Mouse (Mus musculus): ENCODE results near the gene Olfr1444. TPM values are rescaled to one million over a fixed set of nuclear protein-coding genes. Genes with fewer than 3 reads are reported as not detected.

The Olfr1444 gene
- not detected in 2 replicates for polyA plus RNA-seq (2012; rRNA removed; ENCODE audit: low replicate concordance)

DNA sequence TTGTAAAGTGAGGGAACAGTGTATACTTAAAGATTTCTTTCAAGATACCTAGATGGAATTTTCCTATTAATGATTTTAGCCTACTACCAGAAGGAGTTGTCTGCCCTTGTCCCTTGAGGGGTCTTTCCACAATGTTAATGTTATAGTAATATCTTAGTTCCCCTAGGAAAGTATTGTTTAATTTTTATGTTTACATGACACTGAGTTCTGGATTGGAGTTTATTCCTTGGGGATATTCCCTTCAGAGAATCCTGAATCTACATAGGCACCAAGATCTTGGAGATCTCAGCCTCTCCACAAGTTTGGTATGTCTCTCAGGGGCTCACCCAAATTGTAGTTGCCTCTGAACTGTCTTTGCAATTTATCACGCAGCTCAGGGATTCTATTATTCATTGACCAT, at the start of gene Olfr1444:
TSS of gene Olfr1444 (plus strand) at position 301 of the 400 bp plus-strand sequence.

GRCm38 (mm10) chr19:12846382-12846781, 10.7 kb upstream of the Olfr1444 start, which contains the start of gene Gm5244:
Gene Gm5244 (plus strand): TSS chr19:12846682.

GRCm38 (mm10) chr19:12883555-12883954, 26.5 kb downstream of the Olfr1444 start, which contains the start of gene Olfr1445:
Gene Olfr1445 (plus strand): TSS chr19:12883855.

DNA sequence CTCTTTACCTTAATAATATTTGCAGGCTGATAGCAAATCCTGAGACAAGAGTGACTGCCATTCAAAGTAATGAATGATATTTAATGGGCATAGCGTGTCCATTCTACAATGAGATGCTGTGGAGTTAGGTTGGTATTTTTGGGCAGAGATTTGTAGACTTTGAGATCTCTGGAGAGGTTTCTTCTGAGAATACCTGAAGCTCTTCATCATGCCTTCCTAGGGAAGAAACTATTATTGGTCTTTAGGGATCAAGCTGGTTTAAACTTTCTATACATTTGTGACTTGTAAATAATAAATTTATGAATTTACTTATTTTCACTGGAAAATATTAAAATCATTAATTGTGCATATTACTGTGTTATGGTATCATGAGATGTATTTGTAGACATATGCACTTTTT, 36.3 kb downstream of the Olfr1444 start, which contains the start of gene Olfr1446:
TSS of gene Olfr1446 (minus strand) at position 101 of the 400 bp plus-strand sequence.

GRCm38 (mm10) chr19:12903643-12904042, 46.6 kb downstream of the Olfr1444 start, which contains the start of gene Olfr1447:
Gene Olfr1447 (minus strand): TSS chr19:12903743.

Other genes starting within 250 kb of the Olfr1444 start
- gene Glyat, start 224.0 kb upstream of the Olfr1444 start, polyA plus RNA-seq (2012; rRNA removed; ENCODE audit: low replicate concordance): not detected in 2 replicates
- gene Olfr1442, start 186.8 kb upstream of the Olfr1444 start, polyA plus RNA-seq (2012; rRNA removed; ENCODE audit: low replicate concordance): not detected in 2 replicates
- gene Olfr1443, start 179.2 kb upstream of the Olfr1444 start, polyA plus RNA-seq (2012; rRNA removed; ENCODE audit: low replicate concordance): not detected in 2 replicates
- gene Keg1, start 161.5 kb upstream of the Olfr1444 start, polyA plus RNA-seq (2012; rRNA removed; ENCODE audit: low replicate concordance): not detected in 2 replicates
- gene Cntf, start 91.7 kb upstream of the Olfr1444 start, polyA plus RNA-seq (2012; rRNA removed; ENCODE audit: low replicate concordance): 0.66 and 0.76 TPM in 2 replicates
- gene Zfp91, start 61.2 kb upstream of the Olfr1444 start, polyA plus RNA-seq (2012; rRNA removed; ENCODE audit: low replicate concordance): 19.6 and 23.0 TPM in 2 replicates
- gene Lpxn, start 61.1 kb upstream of the Olfr1444 start, polyA plus RNA-seq (2012; rRNA removed; ENCODE audit: low replicate concordance): 7.1 and 8.0 TPM in 2 replicates
- not detected in 2 replicates for gene Gm5244, start 10.6 kb upstream of the Olfr1444 start, polyA plus RNA-seq (2012; rRNA removed; ENCODE audit: low replicate concordance)
- not detected in 2 replicates for gene Olfr1445, start 26.6 kb downstream of the Olfr1444 start, polyA plus RNA-seq (2012; rRNA removed; ENCODE audit: low replicate concordance)
- not detected in 2 replicates for gene Olfr1446, start 36.2 kb downstream of the Olfr1444 start, polyA plus RNA-seq (2012; rRNA removed; ENCODE audit: low replicate concordance)
- gene Olfr1447, start 46.5 kb downstream of the Olfr1444 start, polyA plus RNA-seq (2012; rRNA removed; ENCODE audit: low replicate concordance): not detected in 2 replicates
- gene Olfr1448, start 67.1 kb downstream of the Olfr1444 start, polyA plus RNA-seq (2012; rRNA removed; ENCODE audit: low replicate concordance): not detected in 2 replicates
- gene Olfr1449, start 73.6 kb downstream of the Olfr1444 start, polyA plus RNA-seq (2012; rRNA removed; ENCODE audit: low replicate concordance): not detected in 2 replicates
- gene Olfr1450, start 93.0 kb downstream of the Olfr1444 start, polyA plus RNA-seq (2012; rRNA removed; ENCODE audit: low replicate concordance): not detected in 2 replicates
- gene Olfr1451, start 137.7 kb downstream of the Olfr1444 start, polyA plus RNA-seq (2012; rRNA removed; ENCODE audit: low replicate concordance): not detected in 2 replicates
- gene Olfr1453, start 171.0 kb downstream of the Olfr1444 start, polyA plus RNA-seq (2012; rRNA removed; ENCODE audit: low replicate concordance): not detected in 2 replicates
- gene Olfr1454, start 203.3 kb downstream of the Olfr1444 start, polyA plus RNA-seq (2012; rRNA removed; ENCODE audit: low replicate concordance): not detected in 2 replicates
- not detected in 2 replicates for gene Olfr1457, start 240.6 kb downstream of the Olfr1444 start, polyA plus RNA-seq (2012; rRNA removed; ENCODE audit: low replicate concordance)
- not detected in 2 replicates for gene Olfr1458, start 249.5 kb downstream of the Olfr1444 start, polyA plus RNA-seq (2012; rRNA removed; ENCODE audit: low replicate concordance)

Measured in subcutaneous adipose tissue, adult 2 months (tissue).